Mouse (Mus musculus) megakaryocyte, embryonic 14.5 days (primary cell): Measurements from ENCODE around the gene Hdac7. TPM values are rescaled to one million over a fixed set of nuclear protein-coding genes. Genes with fewer than 3 reads are reported as not detected.

Experiments used
- H3K27me3 ChIP-seq: replicated peaks from 2 replicates; pipeline ENCODE3; 2012; ENCODE audit warnings: inconsistent platforms
- H3K36me3 ChIP-seq: replicated peaks from 2 replicates; pipeline ENCODE3; 2012; ENCODE audit warnings: low read length, inconsistent platforms, mixed read lengths
- H3K4me1 ChIP-seq: 2 replicates; pipeline ENCODE4 v1.6.1; 2012; ENCODE audit warnings: inconsistent platforms
- H3K4me3 ChIP-seq: replicated peaks from 2 replicates; pipeline ENCODE3; 2012; ENCODE audit warnings: moderate library complexity, mild to moderate bottlenecking, inconsistent platforms
- H3K9me3 ChIP-seq: 2 replicates; pipeline ENCODE4 v1.6.1; 2012; ENCODE audit warnings: inconsistent platforms
- FLI1 ChIP-seq: IDR thresholded peaks from 2 replicates; pipeline ENCODE4 v1.6.1; 2012; ENCODE audit warnings: low read length, inconsistent platforms, mixed read lengths
- GATA1 ChIP-seq: IDR thresholded peaks from 3 replicates; pipeline ENCODE4 v1.6.1; 2012; ENCODE audit warnings: mixed read lengths, low read length, inconsistent platforms, borderline replicate concordance
- polyA plus RNA-seq: library from polyadenylated mRNA; stranded (reverse); fragments of >175 nt; gene quantifications from 2 replicates; pipeline ENCODE4 v1.2.3, GENCODE M21; 2012; ENCODE audit warnings: low replicate concordance; ENCODE audit not compliant: insufficient read depth

Gene Hdac7
- polyA plus RNA-seq, 1 experiment, result 31.2 TPM

DNA sequence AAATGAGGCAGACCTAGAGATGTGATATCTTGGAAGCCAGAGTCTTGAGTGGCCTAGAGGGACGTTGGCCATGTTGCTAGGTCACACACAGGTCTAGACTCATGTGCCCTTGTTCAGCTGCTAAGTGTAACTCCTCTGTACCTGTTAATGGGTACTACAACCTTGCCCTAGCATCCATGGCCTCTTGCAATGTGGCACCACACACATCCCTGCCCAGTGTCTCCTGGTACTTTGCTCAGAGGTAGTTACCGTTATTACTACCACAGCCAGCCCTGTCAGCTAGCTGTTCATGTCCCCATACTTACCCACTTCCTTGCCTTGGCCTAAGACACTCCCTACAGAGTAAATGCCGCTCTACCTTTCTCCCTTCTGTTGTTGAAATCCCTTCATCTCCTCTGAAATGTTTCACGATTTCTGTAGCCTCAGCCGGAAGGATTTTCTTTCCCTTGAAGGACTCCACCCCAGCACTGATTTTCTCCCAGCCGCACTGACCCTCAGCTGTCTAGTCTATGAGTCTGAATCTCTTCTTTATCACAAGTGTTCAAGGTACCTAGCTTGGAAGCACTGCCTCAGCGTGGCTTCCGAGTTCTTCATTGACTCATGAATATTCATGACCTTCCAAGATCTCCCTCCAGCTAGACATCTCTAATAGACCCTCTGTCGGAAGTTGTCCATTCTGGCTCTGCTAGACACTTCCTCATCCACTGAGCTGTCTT is 11.4 kb downstream of the Hdac7 start:
- TF ChIP-seq GATA1, result no peak
- TF ChIP-seq FLI1, result no peak
- H3K4me3 ChIP-seq, result peak overlapping the region; percentile 62
- H3K9me3 ChIP-seq, result no peaks in the 10 kb centered on the region
- peaks cover 69% of the 10 kb centered on the region for H3K4me1 ChIP-seq
- no peaks in the 10 kb centered on the region for H3K36me3 ChIP-seq
- peaks cover 68% of the 10 kb centered on the region for H3K27me3 ChIP-seq

DNA sequence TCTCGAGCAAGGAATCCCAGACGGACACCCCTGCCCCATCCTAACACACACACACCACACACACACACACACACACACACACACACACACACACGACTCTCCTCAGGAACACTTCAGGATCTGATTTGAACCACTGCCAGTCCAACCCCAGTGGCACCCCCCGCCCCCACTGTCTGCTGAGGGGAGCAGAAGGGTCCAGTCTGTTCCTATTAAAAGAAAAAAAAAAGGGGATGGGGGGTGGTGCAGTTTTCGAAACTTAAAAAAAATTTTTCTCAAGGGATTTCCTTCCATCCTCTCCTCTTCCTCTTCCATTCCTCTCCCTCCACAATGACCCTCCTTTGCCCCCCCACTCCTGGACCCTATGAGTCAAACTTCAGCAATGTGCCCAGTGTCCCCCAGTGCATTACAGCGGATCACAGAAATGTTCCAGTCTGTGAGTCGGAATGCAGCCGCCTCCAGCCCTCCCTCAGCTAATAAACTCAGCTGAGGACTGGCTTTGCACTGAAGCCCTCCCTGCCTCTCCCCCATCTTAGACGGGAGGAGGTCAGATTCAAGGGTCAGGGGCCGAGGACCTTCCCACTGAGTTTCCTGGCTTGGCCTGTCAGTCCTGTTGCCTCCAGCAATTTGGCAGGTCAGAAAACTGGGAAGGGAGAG is 12.2 kb downstream of the Hdac7 start:
- Histone ChIP-seq H3K4me3 (peak overlapping the region; percentile 96), H3K36me3 (no peaks in the 10 kb centered on the region), H3K9me3 (no peaks in the 10 kb centered on the region), H3K4me1 (peaks cover 66% of the 10 kb centered on the region), H3K27me3 (peaks cover 71% of the 10 kb centered on the region)
- TF ChIP-seq FLI1, result no peak
- TF ChIP-seq GATA1, result no peak

DNA sequence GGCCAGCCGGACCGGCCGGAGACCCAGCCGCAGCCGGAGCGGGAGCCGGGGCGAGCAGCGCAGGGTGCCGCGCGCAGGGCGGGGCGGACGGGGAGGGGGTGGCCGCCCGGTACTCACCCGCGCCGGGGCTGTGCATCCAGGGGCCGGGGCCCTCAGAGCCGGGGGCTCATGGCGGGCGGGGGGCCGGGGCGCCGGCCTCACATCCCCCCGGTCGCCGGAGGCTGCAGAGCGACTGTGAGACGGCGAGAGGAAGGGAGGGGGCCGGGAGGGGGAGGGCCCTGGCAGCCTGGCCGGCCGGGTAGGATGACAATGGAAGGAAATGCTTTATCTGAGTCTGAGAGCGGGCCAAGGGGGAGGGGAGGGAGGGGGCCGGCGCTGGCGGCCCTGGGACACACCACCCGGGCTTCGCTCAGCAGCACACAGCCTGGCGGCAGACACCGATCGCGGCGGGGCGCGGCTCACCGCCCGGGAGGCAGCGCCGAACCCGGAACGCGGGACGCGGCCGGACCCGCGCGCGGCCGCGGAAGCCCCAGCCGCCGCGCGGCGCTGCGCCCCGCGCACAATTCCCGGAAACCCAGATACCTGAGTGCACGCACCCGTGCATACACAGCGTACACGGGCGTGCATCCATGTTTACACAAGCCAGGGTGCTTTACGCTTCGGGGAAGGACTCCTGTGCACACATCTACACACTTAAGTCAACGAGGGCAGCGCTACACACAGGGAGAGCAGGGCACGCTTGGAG is 12.9 kb downstream of the Hdac7 start:
- Histone ChIP-seq H3K27me3 (peaks cover 74% of the 10 kb centered on the region), H3K4me3 (peak overlapping the region; percentile 96), H3K36me3 (no peaks in the 10 kb centered on the region), H3K4me1 (peaks cover 65% of the 10 kb centered on the region), H3K9me3 (no peaks in the 10 kb centered on the region)
- TF ChIP-seq FLI1 (no peak), GATA1 (no peak)

DNA sequence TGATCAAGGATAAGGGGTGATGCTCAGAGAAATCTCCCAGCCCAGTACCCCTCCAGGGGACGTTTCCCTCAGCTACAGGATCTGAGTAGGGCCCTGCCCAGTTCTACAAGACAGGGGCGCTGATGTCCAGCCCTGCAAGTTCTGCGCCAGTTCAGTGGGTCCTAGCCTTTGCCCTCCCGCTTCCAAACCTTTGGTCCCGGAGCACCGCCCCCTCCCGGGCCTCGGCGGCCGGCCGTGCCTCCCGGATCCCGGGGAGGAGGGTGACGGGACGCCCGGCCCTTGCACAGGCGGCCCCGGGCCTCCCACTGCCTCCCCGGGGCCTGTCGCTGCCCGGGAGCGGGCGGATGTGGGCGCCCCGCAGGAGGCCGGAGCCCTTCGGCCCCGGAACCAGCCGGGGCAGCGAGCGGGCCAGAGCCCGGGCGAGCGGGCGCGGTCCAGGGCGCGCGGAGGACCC is 13.5 kb downstream of the Hdac7 start:
- H3K4me1 ChIP-seq, result peaks cover 66% of the 10 kb centered on the region
- no peaks in the 10 kb centered on the region for H3K9me3 ChIP-seq
- TF ChIP-seq GATA1 (no peak), FLI1 (no peak)
- peaks cover 80% of the 10 kb centered on the region for H3K27me3 ChIP-seq
- H3K4me3 ChIP-seq, result peak overlapping the region; percentile 96
- no peaks in the 10 kb centered on the region for H3K36me3 ChIP-seq

DNA sequence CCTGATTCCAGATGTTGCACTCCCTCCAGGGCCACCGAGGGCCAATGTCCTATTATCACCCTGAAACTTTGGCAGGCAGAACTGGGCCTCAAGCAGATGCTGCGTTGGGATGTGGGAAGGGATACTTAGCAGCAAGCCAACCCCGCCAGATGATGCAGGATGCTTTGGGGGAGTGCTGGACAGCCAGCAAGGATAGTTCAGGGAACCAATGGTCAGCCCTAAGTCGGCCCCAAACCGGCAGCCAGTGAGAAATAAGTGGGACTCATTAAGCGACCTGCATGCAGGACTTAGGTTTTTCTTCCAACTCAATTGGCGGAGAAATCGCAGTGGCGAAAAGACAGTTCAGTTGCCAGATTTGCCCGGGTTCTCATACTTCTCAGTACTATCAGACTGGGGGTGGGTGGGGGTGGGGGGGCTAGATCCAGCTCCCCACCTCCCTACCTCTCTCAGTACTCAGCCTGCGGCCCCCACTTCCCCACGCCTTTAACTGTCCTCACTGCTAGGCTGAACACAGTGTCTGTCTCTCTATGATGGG is 14.0 kb downstream of the Hdac7 start:
- Histone ChIP-seq H3K9me3 (no peaks in the 10 kb centered on the region), H3K27me3 (peaks cover 83% of the 10 kb centered on the region), H3K36me3 (no peaks in the 10 kb centered on the region), H3K4me1 (peaks cover 71% of the 10 kb centered on the region), H3K4me3 (peak overlapping the region; percentile 96)
- TF ChIP-seq FLI1, result no peak
- TF ChIP-seq GATA1, result no peak

DNA sequence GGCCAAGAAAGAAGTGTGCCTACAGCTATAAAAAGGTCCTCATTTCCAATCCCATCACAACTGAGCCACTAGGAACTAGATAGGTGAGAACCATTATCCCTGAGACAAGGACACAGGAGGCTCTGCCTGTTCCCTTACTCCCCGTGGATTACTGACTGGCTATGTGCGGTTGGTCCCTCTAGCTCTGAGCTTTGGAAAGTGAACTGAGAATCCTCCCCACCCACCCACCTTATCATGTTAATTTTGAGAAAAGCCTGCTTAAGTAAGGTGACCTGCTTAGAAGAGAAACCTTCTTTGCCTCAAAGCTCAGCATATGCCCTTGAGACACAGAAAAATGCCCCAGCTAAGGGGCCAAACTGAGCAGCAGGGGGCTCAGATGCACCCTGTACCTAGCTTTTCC is 14.9 kb downstream of the Hdac7 start:
- peaks cover 77% of the 10 kb centered on the region for H3K27me3 ChIP-seq
- no peak for TF ChIP-seq GATA1
- TF ChIP-seq FLI1, result no peak
- H3K9me3 ChIP-seq, result no peaks in the 10 kb centered on the region
- H3K4me3 ChIP-seq, result peak overlapping the region; percentile 66
- peaks cover 80% of the 10 kb centered on the region for H3K4me1 ChIP-seq
- no peaks in the 10 kb centered on the region for H3K36me3 ChIP-seq

DNA sequence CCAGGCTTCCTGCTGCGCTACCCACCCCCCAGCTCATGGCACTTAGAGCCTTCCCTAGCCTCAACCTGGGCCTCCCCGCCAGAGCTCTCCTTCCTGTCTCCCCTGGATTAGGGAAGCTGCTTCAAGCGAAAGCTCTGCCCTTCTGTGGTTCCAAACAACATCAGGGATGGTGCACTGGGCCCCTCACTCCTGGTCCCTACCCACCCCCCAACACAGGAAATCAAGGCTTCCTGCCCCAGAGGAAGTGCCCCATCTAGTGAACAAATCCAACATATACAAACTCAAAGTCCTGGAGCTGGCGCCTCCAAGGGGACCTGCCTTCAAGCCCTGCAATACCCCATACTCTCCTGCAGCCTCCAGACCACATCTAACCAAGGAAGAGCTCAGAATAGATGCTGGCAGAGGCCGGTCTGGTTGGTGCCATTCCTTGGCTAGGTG is 15.4 kb downstream of the Hdac7 start:
- Histone ChIP-seq H3K36me3 (peaks cover 2% of the 10 kb centered on the region), H3K27me3 (peaks cover 73% of the 10 kb centered on the region), H3K4me3 (peak overlapping the region; percentile 66), H3K9me3 (no peaks in the 10 kb centered on the region), H3K4me1 (peaks cover 85% of the 10 kb centered on the region)
- TF ChIP-seq FLI1 (no peak), GATA1 (no peak)

DNA sequence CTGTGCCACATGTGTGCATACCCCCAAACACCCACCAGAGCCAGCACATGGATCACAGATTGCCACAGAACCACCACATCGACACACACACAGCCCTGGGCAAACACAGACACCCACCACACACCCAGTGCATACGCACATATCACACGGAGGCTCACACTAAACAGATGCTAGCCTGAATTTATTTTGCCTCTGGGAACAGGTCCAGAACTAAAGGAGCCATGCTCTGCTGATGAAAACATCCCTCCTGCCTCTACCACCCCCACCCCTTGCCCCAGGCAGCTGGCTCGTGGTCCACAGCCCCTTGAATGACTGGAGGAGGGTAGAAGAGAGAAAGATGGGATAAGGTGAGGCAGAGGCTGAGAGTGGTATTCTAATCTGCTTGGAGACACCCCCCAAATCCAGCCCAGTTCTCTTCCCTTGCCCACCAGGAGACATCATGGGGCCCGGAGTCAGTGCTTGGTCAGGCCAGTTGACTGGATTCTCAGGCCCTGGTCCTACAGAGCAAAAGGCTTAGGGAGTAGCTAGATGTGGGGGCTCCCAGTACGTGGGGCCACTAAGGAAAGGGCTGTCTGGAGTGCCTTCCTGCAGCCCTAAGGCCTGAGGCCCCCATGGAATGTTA is 16.0 kb downstream of the Hdac7 start:
- Histone ChIP-seq H3K4me3 (peak overlapping the region; percentile 3), H3K36me3 (peaks cover 4% of the 10 kb centered on the region), H3K9me3 (no peaks in the 10 kb centered on the region), H3K27me3 (peaks cover 67% of the 10 kb centered on the region), H3K4me1 (peaks cover 91% of the 10 kb centered on the region)
- no peak for TF ChIP-seq FLI1
- no peak for TF ChIP-seq GATA1

DNA sequence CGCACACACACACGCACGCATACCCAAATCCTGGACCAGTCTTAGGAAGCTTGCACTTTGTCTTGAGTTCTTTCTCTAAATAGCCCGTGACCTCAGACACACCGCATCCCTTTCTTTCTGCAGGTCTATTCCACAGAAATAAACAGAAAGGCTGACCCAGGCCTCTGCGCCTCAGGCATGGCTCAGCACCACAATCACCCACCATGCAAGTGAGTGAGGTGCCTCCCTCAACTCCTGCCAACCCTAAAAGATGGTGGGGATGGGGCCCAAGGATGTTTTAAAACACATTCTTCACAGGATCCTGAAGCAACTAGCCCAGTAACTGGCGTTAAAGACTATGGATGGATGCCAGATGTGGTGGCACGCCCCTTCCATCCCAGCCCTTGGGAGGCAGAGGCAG is 16.9 kb downstream of the Hdac7 start:
- Histone ChIP-seq H3K9me3 (no peaks in the 10 kb centered on the region), H3K4me3 (no peak overlapping the region), H3K4me1 (peaks cover 91% of the 10 kb centered on the region), H3K27me3 (peaks cover 57% of the 10 kb centered on the region), H3K36me3 (peaks cover 9% of the 10 kb centered on the region)
- no peak for TF ChIP-seq FLI1
- TF ChIP-seq GATA1, result no peak
